Mouse (Mus musculus) telencephalon, adult 2 months (tissue): ENCODE measurements around the gene Rab20.

Experiments
- DNase-seq: peaks from one replicate; pipeline ENCODE4 v3.0.0-alpha.2; 2011; ENCODE audit warnings: low read depth, low spot score

The Rab20 gene

GRCm38 (mm10) chr8:11454228-11454627 is 24.3 kb downstream of the Rab20 start:
- no peak for DNase-seq

GRCm38 (mm10) chr8:11452974-11453373 is 25.5 kb downstream of the Rab20 start:
- peak; percentile 56 for DNase-seq

- no peak for DNase-seq
Measured at GRCm38 (mm10) chr8:11452559-11452958, 26.0 kb downstream of the Rab20 start.

- DNase-seq: no peak
Measured at GRCm38 (mm10) chr8:11452152-11452551, 26.4 kb downstream of the Rab20 start.

DNA sequence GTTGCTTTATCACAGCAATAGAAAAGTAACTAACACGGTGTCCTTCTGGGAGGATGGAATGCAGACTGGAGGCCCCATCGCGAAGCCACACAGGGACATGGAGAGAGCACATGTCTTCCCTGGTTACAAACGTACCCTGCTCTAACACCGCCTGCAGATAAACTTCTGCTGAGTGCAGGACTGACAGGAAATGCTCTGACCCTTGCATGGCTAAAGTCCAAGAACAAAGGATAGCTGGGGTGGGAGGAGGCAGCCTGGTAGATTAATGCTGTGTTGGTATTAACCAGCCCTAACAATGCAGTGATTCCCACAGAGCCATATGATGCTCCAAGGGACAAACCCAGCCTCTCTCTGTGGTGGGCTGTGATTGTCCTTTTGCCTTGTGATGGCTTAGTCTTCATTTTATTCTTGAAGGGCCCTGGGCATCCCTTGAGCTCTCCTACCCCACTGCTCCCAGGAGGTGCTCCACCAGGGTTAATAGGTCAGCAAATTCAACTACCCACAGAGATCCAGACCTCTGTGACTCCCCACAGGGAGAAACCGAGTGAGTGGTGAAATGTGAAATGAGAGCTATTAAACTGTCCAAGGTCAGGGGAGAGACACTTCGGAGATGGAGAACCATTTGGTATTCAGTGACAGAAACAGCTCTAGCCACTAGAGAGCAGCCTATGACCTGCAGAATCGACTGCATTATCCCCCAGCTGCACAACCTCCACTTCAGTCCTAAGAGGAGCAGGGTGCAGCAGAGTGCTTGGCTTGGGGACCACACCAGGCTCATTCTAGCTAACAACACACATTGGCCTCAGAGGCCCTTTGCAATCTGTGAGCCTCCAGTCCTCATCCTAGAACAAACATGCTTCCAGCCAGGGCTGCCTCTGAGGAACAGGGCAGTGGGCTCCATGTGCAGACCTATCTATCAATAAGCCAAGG is 28.1 kb downstream of the Rab20 start:
- DNase-seq: peak; percentile 17

- DNase-seq: no peak
Measured at GRCm38 (mm10) chr8:11447910-11448570, 30.5 kb downstream of the Rab20 start.

DNA sequence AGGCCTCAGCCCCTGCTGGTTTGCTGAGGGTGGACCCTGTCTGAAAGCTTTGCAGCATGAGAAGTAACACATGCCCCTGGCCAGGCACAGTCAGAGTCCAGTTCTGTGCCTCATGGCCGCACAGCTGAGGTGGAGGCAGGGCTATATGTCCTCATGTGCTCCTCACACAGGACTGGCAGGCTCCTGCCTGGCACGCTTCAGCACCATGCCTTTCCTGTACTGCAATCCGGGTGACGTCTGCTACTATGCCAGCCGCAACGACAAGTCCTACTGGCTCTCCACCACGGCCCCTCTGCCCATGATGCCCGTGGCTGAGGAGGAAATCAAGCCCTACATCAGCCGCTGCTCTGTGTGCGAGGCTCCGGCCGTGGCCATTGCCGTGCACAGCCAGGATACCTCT is 32.7 kb downstream of the Rab20 start:
- no peak for DNase-seq

- no peak for DNase-seq
Measured at GRCm38 (mm10) chr8:11444216-11444615, 34.3 kb downstream of the Rab20 start.

GRCm38 (mm10) chr8:11443611-11444010 is 34.9 kb downstream of the Rab20 start:
- DNase-seq: no peak

- no peak for DNase-seq
Measured at GRCm38 (mm10) chr8:11441291-11441690, 37.2 kb downstream of the Rab20 start.

GRCm38 (mm10) chr8:11437862-11438261 is 40.6 kb downstream of the Rab20 start:
- DNase-seq: peak; percentile 61

- DNase-seq: no peak
Measured at GRCm38 (mm10) chr8:11430688-11431087, 47.8 kb downstream of the Rab20 start.

- no peak for DNase-seq
Measured at GRCm38 (mm10) chr8:11423091-11423490, 55.4 kb downstream of the Rab20 start.

GRCm38 (mm10) chr8:11421968-11422367 is 56.5 kb downstream of the Rab20 start:
- peak; percentile 79 for DNase-seq

DNA sequence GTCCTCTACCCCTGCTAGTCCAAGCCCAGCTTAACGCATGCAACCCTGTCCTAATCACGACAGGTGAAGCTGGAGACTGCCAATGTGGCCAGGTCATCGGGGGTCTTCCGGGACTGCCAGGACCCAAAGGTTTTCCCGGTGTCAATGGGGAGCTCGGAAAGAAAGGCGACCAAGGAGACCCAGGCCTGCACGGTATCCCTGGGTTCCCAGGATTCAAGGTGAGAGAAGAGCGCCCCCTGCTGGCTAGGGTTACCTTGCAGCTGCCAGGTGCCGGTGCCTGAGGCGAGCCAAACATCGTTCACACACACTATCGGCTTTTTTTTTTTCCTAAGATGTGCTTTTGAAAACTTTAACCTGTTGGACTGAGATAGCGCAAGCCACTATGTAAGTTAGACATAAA is 57.4 kb downstream of the Rab20 start:
- no peak for DNase-seq

DNA sequence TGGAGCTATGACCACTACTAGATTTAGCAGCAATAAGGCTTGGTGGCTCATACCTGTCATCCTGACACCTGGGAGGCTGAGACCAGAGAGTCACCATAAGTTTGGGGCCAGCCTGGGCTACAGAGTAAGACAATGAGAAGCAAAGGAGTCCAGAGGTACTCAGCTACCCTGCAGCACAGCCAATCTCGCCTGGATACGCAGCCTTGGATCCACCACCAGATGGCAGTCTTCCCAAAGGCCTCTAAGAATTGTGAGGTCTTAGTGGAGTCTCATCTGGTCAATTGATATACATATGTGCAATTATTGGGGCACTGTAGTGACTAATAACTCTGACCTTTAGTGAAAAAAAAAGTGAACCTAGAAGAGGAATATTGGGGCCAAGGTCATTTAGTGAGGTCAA is 58.9 kb downstream of the Rab20 start:
- DNase-seq: no peak

DNA sequence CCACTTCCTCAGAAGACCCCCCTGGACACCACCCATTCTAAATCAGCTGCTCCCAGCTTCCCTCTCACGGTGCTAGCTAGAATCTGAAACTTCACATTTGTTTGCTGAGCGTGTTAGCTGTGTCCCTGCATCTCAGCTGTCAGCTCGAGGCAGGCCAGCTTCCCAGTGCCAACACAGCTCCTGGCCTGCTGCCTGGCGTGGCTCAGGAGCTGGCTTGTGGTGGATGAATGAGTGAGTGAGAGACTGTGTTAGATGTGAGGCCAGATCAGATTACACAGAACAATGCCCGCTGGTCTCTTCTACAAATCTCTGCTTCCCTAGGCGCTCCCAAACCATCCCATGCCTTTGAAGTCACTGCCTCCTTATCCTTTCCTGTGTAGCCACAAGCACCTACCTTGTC is 59.3 kb downstream of the Rab20 start:
- peak; percentile 74 for DNase-seq

GRCm38 (mm10) chr8:11417762-11418161 is 60.7 kb downstream of the Rab20 start:
- peak; percentile 26 for DNase-seq

DNA sequence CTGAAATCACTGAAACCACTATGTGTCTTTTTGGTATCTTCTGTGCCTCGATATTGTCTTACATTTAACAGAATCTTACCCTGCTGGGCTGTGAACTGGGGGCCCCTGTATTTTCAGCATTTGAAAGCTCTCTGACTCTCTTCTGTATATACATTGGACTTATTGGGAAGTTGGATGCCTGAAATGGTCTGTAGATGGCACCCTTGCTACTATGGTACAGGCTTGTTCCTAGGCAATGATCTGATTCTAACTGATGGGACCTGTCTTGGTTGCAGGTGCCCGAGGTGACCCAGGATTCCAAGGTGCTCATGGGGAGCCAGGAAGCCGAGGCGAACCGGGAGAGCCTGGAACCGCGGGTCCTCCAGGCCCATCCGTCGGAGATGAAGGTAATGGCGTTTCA is 63.4 kb downstream of the Rab20 start:
- DNase-seq: peak; percentile 38

GRCm38 (mm10) chr8:11414304-11414703 is 64.2 kb downstream of the Rab20 start:
- DNase-seq: peak; percentile 89

DNA sequence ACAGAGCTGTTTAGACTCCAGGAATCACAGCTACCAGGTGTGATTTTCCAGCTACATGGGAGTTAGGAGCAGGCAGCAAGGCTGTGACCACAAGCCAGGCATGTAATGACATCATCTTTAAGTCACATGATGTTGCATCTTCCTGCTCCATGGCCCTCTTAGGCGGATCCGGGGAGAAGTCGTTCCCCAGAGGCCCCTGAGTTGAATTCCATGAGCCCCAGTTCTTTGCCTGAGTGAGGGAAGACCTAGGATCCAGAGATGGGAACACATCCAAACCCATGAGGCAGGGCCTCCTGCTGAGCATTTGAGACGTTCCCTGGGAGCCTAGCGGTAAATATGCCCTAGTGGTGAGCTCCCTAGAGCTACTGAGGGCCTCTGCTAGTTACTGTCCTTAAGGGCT is 66.1 kb downstream of the Rab20 start:
- no peak for DNase-seq

- peak; percentile 31 for DNase-seq
Measured at GRCm38 (mm10) chr8:11411504-11412124, 66.9 kb downstream of the Rab20 start.
